In the genomic region with DNA sequence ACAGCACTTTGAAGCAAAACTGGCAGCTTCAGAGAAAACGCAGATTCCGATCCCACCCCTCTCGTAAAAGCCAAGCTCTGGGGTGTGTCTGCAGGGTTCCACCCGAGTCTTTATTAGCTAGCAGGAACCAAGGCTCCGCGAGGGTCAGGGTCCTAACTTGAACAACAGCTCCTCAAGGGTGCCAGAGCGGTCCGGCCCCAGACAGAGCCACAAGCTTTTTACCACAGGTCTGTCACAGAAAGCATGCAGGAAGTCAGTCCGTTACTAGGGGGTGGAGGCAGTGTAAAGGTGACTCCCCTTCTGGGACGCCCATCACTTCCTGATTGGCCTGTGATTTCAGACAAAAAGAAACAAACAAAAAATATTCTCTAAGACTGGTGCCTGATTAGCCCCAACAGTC, we compare ENCODE assay signal across 8 mouse cellular contexts. TPM values are rescaled to one million over a fixed set of nuclear protein-coding genes. Genes with fewer than 3 reads are reported as not detected.
DNase-seq lines count a peak whose midpoint lies in the region; ATAC-seq and TF ChIP-seq lines count a peak whose summit lies in the region.

No protein-coding gene starts in this region.

- WGBS in forebrain, embryonic 12.5 days = 16% methylated on average over 10 of the region's 10 CpGs
- WGBS in kidney, embryonic 14.5 days = 9% methylated on average over 10 of the region's 10 CpGs

- TF ChIP-seq POLR2A in testis, adult 2 months (IDR thresholded peaks at IDR 0.05; ENCODE audit: control insufficient read depth, low read depth, low read length) = no peak

- no peaks in the 10 kb centered on the region for H3K36me3 ChIP-seq in testis, adult 2 months (ENCODE audit: control insufficient read depth, insufficient read depth, low read length)
- no peaks in the 10 kb centered on the region for H3K36me3 ChIP-seq in forebrain, embryonic 12.5 days (replicated peaks)
- no peaks in the 10 kb centered on the region for H3K36me3 ChIP-seq in kidney, embryonic 14.5 days (ENCODE audit: control insufficient read depth, insufficient read depth, low read length)

- peaks cover 27% of the 10 kb centered on the region for H3K4me1 ChIP-seq in testis, adult 2 months (ENCODE audit: control insufficient read depth, insufficient read depth, low read length)
- peaks cover 33% of the 10 kb centered on the region for H3K4me1 ChIP-seq in forebrain, embryonic 12.5 days
- H3K4me1 ChIP-seq in kidney, embryonic 14.5 days (ENCODE audit: control insufficient read depth, insufficient read depth, low read length) = peaks cover 23% of the 10 kb centered on the region

- H3K9me3 ChIP-seq in forebrain, embryonic 12.5 days = 0 out of 2 replicates have a peak, but pooled peaks cover 5% of the 10 kb centered on the region
- peaks cover 4% of the 10 kb centered on the region; the same call in 1 of the 2 replicates for H3K9me3 ChIP-seq in kidney, embryonic 14.5 days (ENCODE audit: control insufficient read depth, low read length)

- no peak for ATAC-seq in forebrain, embryonic 12.5 days (ENCODE audit: low FRiP score)
- ATAC-seq in kidney, embryonic 14.5 days (ENCODE audit: low FRiP score, low TSS enrichment) = no peak
- ATAC-seq in megakaryocyte, adult 5-6 weeks (ENCODE audit: poor library complexity, severe bottlenecking) = peak; percentile 68

- peak overlapping the region; percentile 6; the same call in 1 of the 2 replicates for H3K4me3 ChIP-seq in testis, adult 2 months (ENCODE audit: control insufficient read depth, low read depth, low read length)
- peak overlapping the region; percentile 65; the same call in 1 of the 2 replicates for H3K4me3 ChIP-seq in forebrain, embryonic 12.5 days (replicated peaks)
- peak overlapping the region; percentile 61 for H3K4me3 ChIP-seq in kidney, embryonic 14.5 days (ENCODE audit: low read length)

- no peaks in the 10 kb centered on the region for H3K27me3 ChIP-seq in testis, adult 2 months (ENCODE audit: control insufficient read depth, insufficient read depth, low read length)
- peaks cover 96% of the 10 kb centered on the region for H3K27me3 ChIP-seq in forebrain, embryonic 12.5 days
- H3K27me3 ChIP-seq in kidney, embryonic 14.5 days (ENCODE audit: control insufficient read depth, insufficient read depth, low read length) = peaks cover 67% of the 10 kb centered on the region

- TF ChIP-seq CTCF in testis, adult 2 months (IDR thresholded peaks at IDR 0.05; ENCODE audit: control insufficient read depth, insufficient read depth, insufficient replicate concordance, low read depth, low read length) = no peak

- no peak overlapping the region for H3K27ac ChIP-seq in testis, adult 2 months (ENCODE audit: control insufficient read depth, insufficient read depth, low read depth, low read length)
- no peak overlapping the region for H3K27ac ChIP-seq in forebrain, embryonic 12.5 days
- H3K27ac ChIP-seq in kidney, embryonic 14.5 days (ENCODE audit: low read depth, low read length) = no peak overlapping the region

- no peak for DNase-seq in testis, postnatal 10 days (ENCODE audit: low spot score)
- DNase-seq in thymus, postnatal 10 days (ENCODE audit: low spot score in 2 of 2) = peak; percentile 28 to 33
- DNase-seq in retina, postnatal 1 day = no peak
- no peak for DNase-seq in left cerebral cortex, adult 11 months (ENCODE audit: low spot score)

- H3K9ac ChIP-seq in forebrain, embryonic 12.5 days = no peak overlapping the region
- H3K9ac ChIP-seq in kidney, embryonic 14.5 days (ENCODE audit: low read depth, low read length) = peak overlapping the region; percentile 48; the same call in 1 of the 2 replicates

- H3K4me2 ChIP-seq in forebrain, embryonic 12.5 days = peak overlapping the region; percentile 90
- peak overlapping the region; percentile 53 for H3K4me2 ChIP-seq in kidney, embryonic 14.5 days (replicated peaks; ENCODE audit: low read depth, low read length)

RNA-seq across cellular contexts. Expression of a gene that starts 0.7 kb away (rescaled TPM):
- 0.51 and 0.55 TPM in 2 replicates for polyA plus RNA-seq in testis, adult 2 months (2012; rRNA removed)
- polyA plus RNA-seq in forebrain, embryonic 12.5 days (2016; fragmentation: Nextera tagmentation; extraction: Ambion mirVana) = 0.54 and 0.68 TPM in 2 replicates
- polyA plus RNA-seq in kidney, embryonic 14.5 days (2014; fragmentation: Nextera tagmentation; extraction: Ambion mirVana) = 1.5 and 1.9 TPM in 2 replicates
- 4.1 and 6.3 TPM in 2 replicates for total RNA-seq in megakaryocyte, adult 5-6 weeks (2015)
- 3.3 and 3.6 TPM in 2 replicates for total RNA-seq in megakaryocyte, adult 5-6 weeks (2017)

RNA-seq across cellular contexts. Expression of a gene that starts 0.7 kb away (rescaled TPM):
- polyA plus RNA-seq in testis, adult 2 months (2012; rRNA removed) = 2.4 TPM in 2 replicates
- polyA plus RNA-seq in forebrain, embryonic 12.5 days (2016; fragmentation: Nextera tagmentation; extraction: Ambion mirVana) = 10.8 and 11.0 TPM in 2 replicates
- polyA plus RNA-seq in kidney, embryonic 14.5 days (2014; fragmentation: Nextera tagmentation; extraction: Ambion mirVana) = 13.1 and 15.7 TPM in 2 replicates
- total RNA-seq in megakaryocyte, adult 5-6 weeks (2015) = 10.6 and 11.1 TPM in 2 replicates
- 13.3 and 13.5 TPM in 2 replicates for total RNA-seq in megakaryocyte, adult 5-6 weeks (2017)

RNA-seq across cellular contexts. Expression of a gene that starts 4.5 kb away (rescaled TPM):
- 0.09 and 0.20 TPM in 2 replicates for polyA plus RNA-seq in testis, adult 2 months (2012; rRNA removed)
- polyA plus RNA-seq in forebrain, embryonic 12.5 days (2016; fragmentation: Nextera tagmentation; extraction: Ambion mirVana) = 0.11 TPM in 1 of 2 replicates, not detected in the other
- not detected in 2 replicates for polyA plus RNA-seq in kidney, embryonic 14.5 days (2014; fragmentation: Nextera tagmentation; extraction: Ambion mirVana)
- total RNA-seq in megakaryocyte, adult 5-6 weeks (2015) = 0.22 TPM in 1 of 2 replicates, not detected in the other
- total RNA-seq in megakaryocyte, adult 5-6 weeks (2017) = not detected in 2 replicates

RNA-seq across cellular contexts. Expression of a gene that starts 10.2 kb away (rescaled TPM):
- polyA plus RNA-seq in testis, adult 2 months (2012; rRNA removed) = 6.8 and 7.0 TPM in 2 replicates
- polyA plus RNA-seq in forebrain, embryonic 12.5 days (2016; fragmentation: Nextera tagmentation; extraction: Ambion mirVana) = 3.3 and 4.5 TPM in 2 replicates
- 6.9 and 7.3 TPM in 2 replicates for polyA plus RNA-seq in kidney, embryonic 14.5 days (2014; fragmentation: Nextera tagmentation; extraction: Ambion mirVana)
- 0.31 TPM in 1 of 2 replicates, not detected in the other for total RNA-seq in megakaryocyte, adult 5-6 weeks (2015)
- total RNA-seq in megakaryocyte, adult 5-6 weeks (2017) = 0.15 TPM in 1 of 2 replicates, not detected in the other

RNA-seq across cellular contexts. Expression of a gene that starts 10.8 kb away (rescaled TPM):
- 0.09 and 0.11 TPM in 2 replicates for polyA plus RNA-seq in testis, adult 2 months (2012; rRNA removed)
- polyA plus RNA-seq in forebrain, embryonic 12.5 days (2016; fragmentation: Nextera tagmentation; extraction: Ambion mirVana) = 3.3 TPM in 2 replicates
- 0.85 and 1.1 TPM in 2 replicates for polyA plus RNA-seq in kidney, embryonic 14.5 days (2014; fragmentation: Nextera tagmentation; extraction: Ambion mirVana)
- total RNA-seq in megakaryocyte, adult 5-6 weeks (2015) = not detected in 2 replicates
- 0.07 TPM in 1 of 2 replicates, not detected in the other for total RNA-seq in megakaryocyte, adult 5-6 weeks (2017)

Comparison
In these comparisons a context has a peak if more than half of its experiments do, and no peak if none do; other contexts are left out.
1. H3K4me3 ChIP-seq: peak in every context shown above with its lines; median percentile 65 in forebrain, embryonic 12.5 days; 61 in kidney, embryonic 14.5 days; 6 in testis, adult 2 months.
2. DNase-seq: peak in thymus, postnatal 10 days (2 of 2); none in testis, postnatal 10 days (single experiment), retina, postnatal 1 day (single experiment) and left cerebral cortex, adult 11 months (single experiment).